Mouse (Mus musculus) E14TG2a.4 (cell line): ENCODE results near the gene Vps8.

Experiments
- CTCF ChIP-seq: conservative IDR thresholded peaks from 2 replicates; pipeline ENCODE4 v1.5.1; 2014; ENCODE audit warnings: low read length
- POU5F1 ChIP-seq: IDR thresholded peaks from 2 replicates; pipeline ENCODE4 v1.6.1; 2014; ENCODE audit warnings: low read length, borderline replicate concordance

DNA sequence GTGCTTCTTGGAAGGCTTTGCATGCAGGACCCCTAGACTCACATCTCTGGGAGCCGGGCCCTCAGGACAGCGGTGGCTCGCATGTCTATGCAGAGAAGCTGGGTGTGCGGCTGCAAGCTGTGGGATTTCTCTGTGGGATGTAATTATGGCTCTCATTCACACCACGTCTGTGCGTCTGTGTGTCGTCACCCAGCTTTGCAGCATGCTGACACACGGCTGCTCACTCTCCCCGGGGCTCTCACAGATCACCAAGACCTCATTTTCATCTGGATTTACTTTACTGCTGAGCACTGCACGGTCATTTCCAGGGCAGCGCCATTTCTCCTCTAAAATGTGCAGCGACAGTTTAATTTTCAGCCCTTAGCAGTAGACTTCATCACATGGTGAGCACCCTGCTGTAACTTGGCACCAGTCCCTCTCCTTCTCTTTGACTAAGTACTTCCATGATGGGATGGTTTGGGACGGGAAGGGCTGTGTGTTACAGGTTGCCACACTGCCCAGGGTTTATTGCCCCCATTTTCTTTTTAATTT lies 205.2 kb downstream of the Vps8 start:
- TF ChIP-seq CTCF, result no peak
- TF ChIP-seq POU5F1, result no peak
